Mouse (Mus musculus) bone marrow macrophage, adult 2 months (primary cell): ENCODE measurements at regions not wholly inside any gene's neighbourhood (a gene's known extent, or its start where the extent isn't known, plus 50 kb on each side); places are given as distances from the start of the nearest gene placed in this dataset.
"Not testable (repeated sequence)": the region's sequence is repeated elsewhere in the genome, so short reads cannot be mapped to it uniquely, and the experiment has no call there.

Experiments used
- H3K27ac ChIP-seq: 2 replicates; pipeline ENCODE4 v1.5.1; 2012; ENCODE audit warnings: low read depth, low read length; ENCODE audit not compliant: insufficient read depth
- H3K4me1 ChIP-seq: 2 replicates; pipeline ENCODE4 v1.6.1; 2012; ENCODE audit warnings: low read length; ENCODE audit not compliant: control insufficient read depth, insufficient read depth
- H3K4me3 ChIP-seq: 2 replicates; pipeline ENCODE4 v1.5.1; 2012; ENCODE audit warnings: mild to moderate bottlenecking, low read length, moderate library complexity; ENCODE audit not compliant: insufficient read depth
- CTCF ChIP-seq: IDR thresholded peaks from 2 replicates; pipeline ENCODE4 v1.5.1; 2012; ENCODE audit warnings: low read depth, mild to moderate bottlenecking, low read length, moderate library complexity
- POLR2A ChIP-seq: IDR thresholded peaks from 2 replicates; pipeline ENCODE4 v1.6.1; 2012; ENCODE audit warnings: mild to moderate bottlenecking, low read depth, low read length, borderline replicate concordance

DNA sequence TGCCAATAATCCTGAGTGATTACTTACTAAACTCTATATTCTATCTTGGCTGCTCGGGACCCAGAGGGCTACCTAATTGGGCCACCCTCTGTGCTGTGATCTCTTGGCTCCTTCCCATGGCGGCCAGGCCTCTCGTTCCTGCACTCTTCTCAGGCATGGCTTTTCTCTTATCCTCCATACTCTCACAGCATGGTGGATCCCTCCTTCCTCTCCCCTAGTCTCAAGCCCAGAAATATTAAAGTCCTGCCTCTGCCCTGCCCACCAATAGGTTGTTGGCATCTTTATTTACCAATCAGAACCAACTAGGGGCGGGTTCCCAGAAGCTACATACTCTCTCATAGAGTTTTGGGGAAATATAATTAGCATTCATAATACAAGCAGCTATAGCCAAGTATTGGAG, 100.6 kb upstream of the Mocs1 start:
- TF ChIP-seq CTCF (no peak), POLR2A (no peak)
- H3K4me3 ChIP-seq, result no peak overlapping the region

DNA sequence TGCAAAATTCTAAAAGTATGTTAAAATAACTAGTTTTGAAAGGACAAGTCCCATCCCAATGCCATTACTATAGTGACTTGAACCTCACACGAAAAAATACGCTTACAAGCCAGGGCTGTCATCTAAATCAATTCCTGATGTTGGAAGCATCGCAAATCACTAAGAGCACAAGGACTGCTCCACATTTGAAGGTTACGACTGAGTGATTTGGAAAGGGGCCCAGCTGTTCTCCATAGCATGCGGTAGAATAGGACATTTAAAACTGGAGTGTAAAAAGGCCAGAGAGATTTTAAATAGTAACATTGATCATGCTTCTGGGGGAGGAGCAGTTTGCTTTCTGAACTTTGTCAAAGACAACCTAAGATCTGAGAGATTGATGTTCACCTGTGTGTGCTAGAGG, 92.8 kb upstream of the Mocs1 start:
- Histone ChIP-seq H3K27ac (no peak overlapping the region), H3K4me3 (no peak overlapping the region), H3K4me1 (no peaks in the 10 kb centered on the region)
- no peak for TF ChIP-seq POLR2A
- no peak for TF ChIP-seq CTCF

More for the DNA sequence above, 100.6 kb upstream of the Mocs1 start:
- H3K27ac ChIP-seq, result no peak overlapping the region
- H3K4me1 ChIP-seq, result no peaks in the 10 kb centered on the region

DNA sequence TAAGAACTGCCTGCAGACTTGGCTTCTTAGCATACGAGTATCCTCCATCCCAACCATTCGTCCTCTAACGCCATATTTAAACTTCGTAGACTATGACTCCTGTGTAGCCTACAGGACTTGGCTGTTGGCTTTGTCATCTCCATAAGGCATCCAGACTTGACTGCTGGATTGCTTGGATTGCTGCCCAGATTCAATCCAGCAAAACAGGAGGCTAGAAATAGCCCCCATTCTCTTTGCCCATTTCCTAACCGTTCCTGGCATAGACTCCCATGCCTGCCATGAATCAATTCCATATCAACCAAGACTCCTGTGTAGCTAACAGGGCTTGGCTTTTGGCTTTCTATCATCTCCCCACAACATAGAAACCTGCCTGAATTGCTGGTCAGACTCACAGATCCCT, 90.3 kb upstream of the Mocs1 start:
- H3K4me3 ChIP-seq, result no peak overlapping the region
- TF ChIP-seq POLR2A (no peak), CTCF (no peak)
- H3K27ac ChIP-seq, result no peak overlapping the region
- no peaks in the 10 kb centered on the region for H3K4me1 ChIP-seq

DNA sequence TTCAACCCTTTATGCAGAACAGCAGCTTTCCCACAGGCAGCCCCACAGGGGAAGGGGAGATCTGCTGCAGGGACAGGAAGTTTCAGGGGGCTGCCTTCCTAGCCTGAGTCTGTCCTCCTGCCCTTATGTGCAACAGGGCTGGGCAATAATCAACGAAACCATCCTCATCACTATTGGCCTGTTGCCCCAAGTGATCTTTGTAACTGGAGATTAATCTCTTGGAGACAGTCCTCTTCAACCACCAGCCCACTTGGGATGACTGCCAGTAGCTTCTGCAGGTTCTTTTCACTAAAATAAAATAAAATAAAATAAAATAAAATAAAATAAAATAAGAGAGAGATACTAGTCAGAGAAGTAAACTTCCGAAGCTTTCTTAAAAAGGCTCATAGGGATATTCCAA, 85.5 kb upstream of the Mocs1 start:
- TF ChIP-seq POLR2A (no peak), CTCF (no peak)
- no peak overlapping the region for H3K27ac ChIP-seq
- H3K4me3 ChIP-seq, result no peak overlapping the region
- H3K4me1 ChIP-seq, result no peaks in the 10 kb centered on the region

DNA sequence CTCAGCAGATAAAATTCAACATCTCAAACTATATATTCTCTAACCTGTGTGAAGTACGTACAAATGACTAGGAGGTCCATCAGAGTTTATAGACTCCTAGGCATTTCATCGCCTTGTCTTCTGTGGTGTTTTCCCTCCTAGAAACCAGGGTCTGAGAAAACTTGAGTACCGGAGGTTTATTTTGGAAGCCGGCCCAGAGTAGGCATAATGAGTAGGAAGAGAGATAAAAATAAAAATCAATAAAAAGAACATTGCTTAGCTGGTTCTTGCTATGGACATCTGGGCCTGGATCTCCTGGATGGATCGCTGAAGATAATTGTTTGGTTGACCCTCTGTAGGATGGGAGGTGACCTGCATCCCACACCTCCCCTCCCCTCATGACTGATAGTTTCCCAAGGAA, 81.5 kb upstream of the Mocs1 start:
- Histone ChIP-seq H3K27ac (no peak overlapping the region), H3K4me3 (no peak overlapping the region), H3K4me1 (no peaks in the 10 kb centered on the region)
- no peak for TF ChIP-seq POLR2A
- TF ChIP-seq CTCF, result no peak

DNA sequence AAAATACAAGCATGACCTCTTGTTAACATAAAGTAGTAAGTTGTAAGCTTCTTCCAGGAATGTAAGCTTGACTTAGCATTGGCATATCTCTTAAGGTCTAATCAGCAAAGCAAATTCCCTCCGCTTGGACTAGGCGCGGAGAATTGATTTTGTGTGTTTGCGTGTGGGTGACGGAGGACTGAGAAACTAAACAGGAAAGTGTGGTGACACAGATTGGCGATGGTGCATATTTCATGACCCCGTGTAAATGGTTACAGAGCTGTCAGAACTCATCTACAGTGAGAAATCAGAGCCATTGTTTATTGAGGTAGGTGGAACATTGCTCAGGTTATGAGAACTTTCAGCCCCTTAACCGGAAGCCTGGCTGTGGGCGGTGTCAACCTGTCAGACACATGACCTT, 78.8 kb upstream of the Mocs1 start:
- Histone ChIP-seq H3K4me1 (no peaks in the 10 kb centered on the region), H3K27ac (no peak overlapping the region), H3K4me3 (no peak overlapping the region)
- no peak for TF ChIP-seq POLR2A
- no peak for TF ChIP-seq CTCF

DNA sequence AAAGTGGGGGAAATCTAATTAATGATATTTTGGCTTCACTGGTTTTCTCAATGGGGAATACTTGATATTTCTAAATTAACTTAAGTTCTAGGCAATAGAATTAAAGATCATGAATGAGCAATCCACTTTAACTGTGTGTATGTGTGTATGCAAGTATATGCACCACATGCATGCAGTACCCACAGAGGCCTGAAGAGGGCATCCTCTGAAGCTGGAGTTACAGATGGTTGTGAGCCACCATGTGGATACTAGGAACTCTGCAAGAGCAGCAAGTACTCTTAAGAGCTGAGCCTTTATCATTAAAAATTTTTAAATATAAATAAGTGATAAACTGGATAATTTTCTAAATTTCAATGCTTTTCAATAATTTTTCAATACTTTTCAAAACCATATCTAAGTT, 69.0 kb upstream of the Mocs1 start:
- Histone ChIP-seq H3K27ac (no peak overlapping the region), H3K4me3 (no peak overlapping the region), H3K4me1 (no peaks in the 10 kb centered on the region)
- TF ChIP-seq POLR2A (no peak), CTCF (no peak)

DNA sequence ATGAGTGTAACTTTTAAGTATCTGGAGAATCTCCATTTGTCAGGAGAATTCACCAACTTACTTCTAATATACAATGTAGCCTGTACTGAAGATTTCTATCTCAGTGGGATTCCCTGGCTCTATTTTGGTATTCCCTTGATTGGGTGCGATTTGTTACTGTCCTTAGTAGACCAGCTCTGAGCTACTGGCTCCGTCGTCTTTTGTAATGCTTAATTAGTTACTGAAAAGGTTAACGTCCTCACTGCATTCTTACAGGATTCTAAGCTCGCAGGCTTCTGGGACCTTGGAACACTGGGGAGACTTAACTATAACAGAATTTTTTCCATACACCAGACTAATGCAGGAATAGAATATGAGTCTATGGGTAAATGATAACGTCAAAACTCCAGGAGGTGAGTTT, 67.9 kb upstream of the Mocs1 start:
- H3K27ac ChIP-seq, H3K4me3 ChIP-seq, H3K4me1 ChIP-seq: not testable (repeated sequence)

DNA sequence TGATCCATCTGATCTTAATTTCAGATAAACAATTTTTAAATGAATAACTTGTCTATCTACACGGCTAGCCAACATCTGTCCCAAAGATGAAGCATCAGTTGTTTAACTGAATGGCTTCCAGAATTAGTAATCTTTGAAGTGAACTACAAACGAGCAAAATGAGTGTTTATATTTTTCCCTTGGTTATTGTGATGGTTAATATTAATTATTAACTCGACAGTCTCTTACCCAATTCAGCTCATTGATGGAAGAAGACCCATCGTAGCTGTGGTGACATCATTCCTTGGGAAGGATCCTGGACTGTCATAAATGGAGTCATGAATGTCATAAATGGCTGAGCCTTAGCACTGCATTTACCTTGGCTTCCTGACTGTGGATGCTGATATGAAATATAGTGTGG, 60.4 kb upstream of the Mocs1 start:
- Histone ChIP-seq H3K4me3 (no peak overlapping the region), H3K27ac (no peak overlapping the region), H3K4me1 (no peaks in the 10 kb centered on the region)
- TF ChIP-seq CTCF (no peak), POLR2A (no peak)

DNA sequence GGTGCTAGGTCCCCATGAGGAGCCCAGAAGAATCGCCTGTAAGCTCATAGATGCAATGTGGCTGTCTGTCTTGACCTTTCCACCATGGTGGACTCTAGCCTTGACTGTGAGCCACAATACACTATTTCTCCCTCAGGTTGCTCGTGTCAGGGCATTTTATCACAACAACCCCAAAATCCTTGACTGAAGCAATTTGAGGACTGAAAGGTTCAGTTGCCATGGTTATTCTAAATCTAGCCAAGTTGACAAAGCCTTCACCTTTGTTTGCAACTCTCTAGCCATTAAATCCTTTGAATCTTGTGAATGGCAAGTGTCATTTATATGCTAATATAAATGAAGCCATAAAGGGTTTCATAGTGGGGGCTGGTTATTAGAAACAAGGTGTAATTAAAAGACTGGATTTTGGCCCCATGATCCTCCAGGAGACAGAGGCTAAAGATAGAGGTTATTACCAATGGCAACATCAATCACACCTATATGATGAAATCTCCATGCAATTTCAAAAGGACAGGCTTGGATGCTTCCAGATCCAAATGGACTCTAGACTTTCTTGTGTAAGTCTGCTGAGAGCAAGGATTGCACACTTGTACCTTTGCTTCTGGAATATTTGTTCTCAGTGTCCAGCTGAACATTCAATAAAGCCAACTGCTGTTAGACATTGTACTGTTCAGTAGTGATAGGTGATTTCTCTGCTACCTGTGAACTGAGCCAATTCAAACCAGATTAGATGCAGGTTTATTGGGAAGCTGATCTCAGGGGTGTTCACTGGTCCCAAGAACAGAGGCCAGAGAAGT, 59.5 kb upstream of the Mocs1 start:
- no peaks in the 10 kb centered on the region for H3K4me1 ChIP-seq
- no peak overlapping the region for H3K4me3 ChIP-seq
- no peak for TF ChIP-seq CTCF
- no peak for TF ChIP-seq POLR2A
- H3K27ac ChIP-seq, result no peak overlapping the region

DNA sequence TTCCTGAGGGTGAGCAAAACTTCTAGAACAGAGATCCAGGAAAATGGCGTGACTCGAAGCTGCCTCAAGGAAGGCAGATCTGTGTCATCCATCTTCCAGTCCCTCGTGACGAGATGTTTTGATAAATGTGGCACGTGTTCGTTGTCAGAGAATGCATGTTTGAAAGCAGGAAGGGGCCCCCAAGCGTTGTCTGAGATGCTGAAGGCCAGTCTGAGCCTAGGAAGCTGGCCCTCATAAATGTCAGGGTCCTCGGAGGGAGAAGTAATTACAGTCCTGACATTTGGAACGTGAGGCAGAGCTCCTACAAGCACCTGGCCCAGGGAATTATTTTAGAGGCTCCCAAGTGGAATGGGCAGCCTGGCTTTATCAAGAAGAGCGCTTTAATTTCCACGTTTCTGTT, 50.5 kb upstream of the Mocs1 start:
- Histone ChIP-seq H3K4me3 (no peak overlapping the region), H3K4me1 (no peaks in the 10 kb centered on the region), H3K27ac (no peak overlapping the region)
- TF ChIP-seq CTCF (no peak), POLR2A (no peak)
